Mouse (Mus musculus) gastrocnemius, postnatal 25 days (tissue): ENCODE data around the gene Tep1. TPM values are rescaled to one million over a fixed set of nuclear protein-coding genes. Genes with fewer than 3 reads are reported as not detected.
"Not testable (repeated sequence)": the region's sequence is repeated elsewhere in the genome, so short reads cannot be mapped to it uniquely, and the experiment has no call there.

Experiments used
- DNase-seq: peaks from one replicate; pipeline ENCODE4 v3.0.0; 2022
- long read RNA-seq, 2 experiments: library from polyadenylated mRNA; stranded (forward); transcript quantifications; one replicate each; pipeline ENCODE4 v2.0.0; 2021
- total RNA-seq, 2 experiments: library from RNA; stranded (reverse); gene quantifications; 1 replicate in 1 of 2; 2 replicates in 1 of 2; pipeline ENCODE4 v1.2.3; 2021

Gene Tep1
- 10 to 100 TPM in 1 of 2 experiments, 1 to 10 TPM in 1; 8.3 to 10.2 TPM for total RNA-seq
- long read RNA-seq, experiment 1, partial matches to known transcripts = 1 of 2 reads
- long read RNA-seq, experiment 1, other reads (novel, unspliced or antisense) = 1 of 2 reads
- long read RNA-seq, experiment 2 = 0 reads

DNA sequence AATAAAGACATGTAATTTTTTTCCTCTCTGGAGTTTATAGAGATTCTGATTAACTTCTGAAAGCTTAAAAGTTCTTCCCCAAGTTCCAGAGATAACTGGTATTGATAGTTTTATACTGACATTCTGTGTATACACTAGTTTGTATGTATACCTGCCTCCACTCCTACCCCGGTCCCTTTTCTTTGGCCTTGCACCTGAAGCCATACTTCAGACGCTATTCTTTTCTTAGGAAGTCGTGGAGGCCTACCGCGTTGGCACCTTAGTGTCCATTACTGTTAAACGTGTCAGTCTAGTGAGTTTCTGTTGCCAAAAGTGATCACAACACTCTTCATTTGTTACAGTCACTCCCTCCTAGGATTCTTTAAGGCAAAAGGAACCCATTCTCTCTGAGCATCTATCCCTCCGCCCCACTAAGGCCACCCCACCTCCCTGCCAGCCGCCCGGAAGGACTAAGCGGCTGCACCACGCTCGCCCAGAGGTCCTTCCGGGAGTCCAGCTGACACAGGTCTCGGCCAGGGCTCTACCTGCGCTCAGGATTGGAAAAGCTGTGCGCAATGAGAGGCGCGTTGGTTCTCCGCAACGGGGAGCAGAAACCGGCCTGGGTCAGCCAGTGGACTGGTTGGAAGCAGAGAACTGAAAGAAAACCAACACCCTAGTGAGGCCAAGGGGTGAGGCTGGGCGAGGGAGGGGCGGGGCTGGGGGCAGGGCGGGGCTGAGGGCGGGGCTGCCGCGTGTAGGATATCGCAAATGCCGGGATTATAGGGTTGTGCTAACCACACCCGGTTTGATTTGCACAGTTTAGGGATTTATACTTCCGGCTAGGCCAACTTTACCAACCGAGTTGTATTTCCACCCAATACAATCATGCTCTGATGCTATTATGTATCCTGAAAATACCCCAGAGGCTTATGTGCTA is at the start of gene Tep1:
TSS of gene Tep1 (minus strand) at position 672 of the 916 bp plus-strand sequence.
- DNase-seq = peak; percentile 73

DNA sequence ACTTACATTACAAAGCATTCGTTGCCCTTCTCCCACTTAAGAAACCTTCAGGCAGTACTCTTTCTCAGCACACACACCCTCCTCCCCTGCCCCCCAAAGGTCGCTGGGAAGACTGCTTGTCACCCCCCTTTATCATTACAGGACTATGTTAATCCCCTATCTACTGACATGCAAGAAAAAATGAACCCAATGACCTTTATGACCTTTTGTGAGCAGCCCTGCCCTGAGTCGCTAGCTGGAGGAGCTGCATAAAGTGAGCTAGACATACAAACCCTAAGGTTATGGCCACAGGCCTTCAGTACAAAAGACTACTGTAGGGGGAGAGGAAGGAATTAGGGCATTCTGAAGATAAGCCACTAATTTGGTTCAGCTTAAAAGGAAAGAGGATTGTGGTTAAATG is 41.0 kb upstream of the Tep1 start:
- no peak for DNase-seq

DNA sequence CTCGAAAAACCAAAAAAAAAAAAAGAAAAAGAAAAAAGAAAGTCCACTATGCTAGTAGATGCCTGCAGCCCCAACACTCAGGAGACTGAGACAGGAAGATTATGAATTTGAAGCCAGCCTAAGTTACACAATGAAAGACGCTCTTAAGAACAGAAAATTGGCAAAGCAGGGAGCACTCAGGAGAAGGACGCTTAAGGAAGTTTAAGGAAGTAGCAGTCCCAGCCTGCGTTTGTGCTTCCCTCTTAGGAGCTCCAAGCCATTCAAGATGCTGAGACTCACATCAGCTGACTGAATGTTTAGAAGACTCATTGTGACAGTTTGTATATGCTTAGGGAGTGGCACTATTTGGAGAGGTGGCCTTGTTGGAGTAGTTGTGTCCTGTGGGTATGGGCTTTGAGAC is 37.8 kb upstream of the Tep1 start:
- no peak for DNase-seq

DNA sequence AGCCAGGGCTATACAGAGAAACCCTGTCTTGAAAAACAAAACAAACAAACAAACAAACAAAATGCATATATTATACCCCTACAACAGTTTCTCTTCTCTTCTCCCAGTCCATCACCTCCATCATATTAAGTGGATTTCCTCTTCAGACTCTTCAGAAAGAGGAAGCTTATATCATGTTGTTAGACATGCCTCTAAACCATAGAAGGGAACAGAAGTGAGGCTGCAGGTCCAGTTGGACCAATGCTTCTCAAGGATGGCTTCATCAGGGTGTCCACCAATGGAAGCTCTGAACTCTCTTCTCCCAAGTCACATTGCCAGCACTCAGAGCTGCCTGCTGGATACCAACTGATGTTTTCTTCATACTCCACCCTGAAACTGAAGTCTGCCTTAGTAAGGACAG is 35.0 kb upstream of the Tep1 start:
- DNase-seq = not testable (repeated sequence)

DNA sequence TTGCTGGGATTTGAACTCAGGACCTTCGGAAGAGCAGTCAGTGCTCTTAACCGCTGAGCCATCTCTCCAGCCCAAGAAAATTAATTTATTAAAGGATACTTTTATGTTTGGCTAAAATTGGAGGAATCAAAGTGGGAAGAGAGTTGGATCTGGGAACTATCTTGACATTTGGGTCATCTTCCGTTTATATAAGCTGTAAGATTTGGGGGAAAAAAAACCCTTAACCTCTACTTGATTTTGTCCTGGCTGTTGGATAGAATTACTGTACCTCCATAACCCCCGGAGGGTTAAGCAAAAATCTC is 34.4 kb upstream of the Tep1 start:
- no peak for DNase-seq

DNA sequence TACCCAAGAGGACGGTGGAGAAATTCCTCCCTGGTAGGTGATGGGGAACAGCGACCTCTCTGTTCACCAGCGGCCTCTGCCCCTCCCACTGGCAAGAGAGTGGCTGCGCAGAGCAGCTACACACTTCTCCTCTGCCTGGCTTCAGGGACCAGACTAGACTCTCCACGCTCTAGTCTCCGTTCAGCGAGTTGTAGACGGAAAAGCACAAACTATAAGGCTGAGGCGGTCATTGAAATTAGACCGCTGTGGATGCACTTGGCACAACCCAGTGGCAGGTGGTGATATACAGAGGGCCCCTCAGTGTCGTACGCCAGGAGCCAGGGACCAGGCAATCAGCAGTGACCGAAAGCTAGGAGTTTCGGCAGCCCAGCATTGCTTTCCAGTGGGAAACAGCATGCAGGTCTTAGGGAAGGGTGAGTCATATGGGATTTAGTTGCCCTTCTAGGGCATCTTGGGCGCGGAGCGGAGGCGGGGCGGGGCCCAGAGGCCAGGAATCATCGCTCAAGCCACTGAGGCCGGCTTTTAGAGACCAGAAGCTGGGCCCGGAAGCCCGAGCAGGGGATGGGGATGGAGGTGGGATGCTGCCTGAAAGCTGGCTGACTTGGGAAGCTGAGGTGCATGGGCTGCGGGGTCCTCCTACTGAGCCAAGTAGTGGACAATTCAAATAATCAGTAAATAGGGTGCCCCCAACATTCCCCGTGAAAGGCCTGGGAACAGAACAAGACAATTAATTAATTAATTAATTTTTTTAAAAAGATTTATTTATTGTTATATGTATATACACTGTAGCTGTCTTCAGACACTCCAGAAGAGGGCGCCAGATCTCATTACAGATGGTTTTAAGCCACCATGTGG is 33.8 kb upstream of the Tep1 start:
- DNase-seq = peak; percentile 52

DNA sequence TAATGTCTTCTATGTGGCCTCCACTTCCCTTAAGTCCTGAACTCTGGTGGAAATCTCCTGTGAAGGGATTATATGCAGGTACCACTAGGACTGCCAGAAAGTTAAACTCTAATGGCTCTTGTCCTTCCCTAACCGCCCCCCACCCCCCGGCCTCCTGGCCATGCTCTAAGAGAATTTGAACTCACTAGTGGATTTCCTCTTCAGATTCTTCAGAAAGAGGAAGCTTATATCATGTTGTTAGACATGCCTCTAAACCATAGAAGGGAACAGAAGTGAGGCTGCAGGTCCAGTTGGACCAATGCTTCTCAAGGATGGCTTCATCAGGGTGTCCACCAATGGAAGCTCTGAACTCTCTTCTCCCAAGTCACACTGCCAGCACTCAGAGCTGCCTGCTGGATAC is 27.6 kb upstream of the Tep1 start:
- not testable (repeated sequence) for DNase-seq

DNA sequence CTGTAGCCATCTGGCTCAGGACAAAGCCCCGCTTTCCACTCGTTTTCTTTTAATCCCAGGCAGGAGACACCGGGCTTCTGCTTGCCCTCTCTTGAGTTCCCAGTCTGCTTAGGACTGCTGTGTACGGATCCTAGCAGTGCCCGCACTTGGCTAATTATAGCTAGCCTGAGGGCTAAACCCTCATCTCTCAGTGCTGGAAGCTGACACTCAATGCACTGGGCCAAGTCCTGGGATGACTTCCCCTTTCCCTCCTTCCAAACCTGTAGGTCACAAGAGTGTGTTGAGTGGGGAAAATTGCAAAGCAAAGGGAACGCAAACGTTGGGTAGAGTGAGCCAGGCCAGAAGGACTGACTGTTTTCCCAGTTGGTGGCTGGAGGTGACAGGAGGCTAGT is 27.0 kb upstream of the Tep1 start, which contains the start of gene Klhl33:
TSS of gene Klhl33 (minus strand) at position 134 of the 392 bp plus-strand sequence.
- DNase-seq = peak; percentile 77

DNA sequence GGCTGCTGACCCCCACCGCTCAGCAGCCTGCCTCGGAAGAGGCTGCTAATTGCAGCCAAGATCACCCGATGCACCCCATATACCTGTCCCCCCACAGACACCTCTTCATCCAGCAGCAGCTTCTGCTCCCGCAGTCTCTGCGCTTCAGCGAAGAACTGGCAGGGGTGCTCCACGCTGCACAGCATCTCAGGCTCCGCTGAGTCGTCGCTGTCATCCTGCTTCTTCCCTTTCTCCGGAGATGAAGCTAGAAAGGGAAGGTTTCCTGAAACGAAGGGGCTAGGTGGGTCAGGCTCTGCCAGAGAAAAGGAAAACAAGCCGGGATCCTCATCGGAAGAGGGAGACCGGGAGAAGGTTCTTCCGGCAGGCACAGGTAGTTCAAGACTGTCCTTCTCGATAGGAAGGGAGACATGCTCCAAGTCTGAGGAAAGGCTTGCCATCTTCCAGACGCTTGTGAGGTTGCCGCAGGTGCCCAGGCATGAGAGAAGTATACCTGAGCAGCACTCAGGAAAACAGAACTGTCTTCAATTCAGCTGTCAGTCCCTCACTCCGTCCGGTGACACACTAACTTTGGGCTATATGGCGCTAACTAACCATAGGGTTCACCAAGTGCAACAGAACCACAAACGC is 26.5 kb upstream of the Tep1 start:
- no peak for DNase-seq

DNA sequence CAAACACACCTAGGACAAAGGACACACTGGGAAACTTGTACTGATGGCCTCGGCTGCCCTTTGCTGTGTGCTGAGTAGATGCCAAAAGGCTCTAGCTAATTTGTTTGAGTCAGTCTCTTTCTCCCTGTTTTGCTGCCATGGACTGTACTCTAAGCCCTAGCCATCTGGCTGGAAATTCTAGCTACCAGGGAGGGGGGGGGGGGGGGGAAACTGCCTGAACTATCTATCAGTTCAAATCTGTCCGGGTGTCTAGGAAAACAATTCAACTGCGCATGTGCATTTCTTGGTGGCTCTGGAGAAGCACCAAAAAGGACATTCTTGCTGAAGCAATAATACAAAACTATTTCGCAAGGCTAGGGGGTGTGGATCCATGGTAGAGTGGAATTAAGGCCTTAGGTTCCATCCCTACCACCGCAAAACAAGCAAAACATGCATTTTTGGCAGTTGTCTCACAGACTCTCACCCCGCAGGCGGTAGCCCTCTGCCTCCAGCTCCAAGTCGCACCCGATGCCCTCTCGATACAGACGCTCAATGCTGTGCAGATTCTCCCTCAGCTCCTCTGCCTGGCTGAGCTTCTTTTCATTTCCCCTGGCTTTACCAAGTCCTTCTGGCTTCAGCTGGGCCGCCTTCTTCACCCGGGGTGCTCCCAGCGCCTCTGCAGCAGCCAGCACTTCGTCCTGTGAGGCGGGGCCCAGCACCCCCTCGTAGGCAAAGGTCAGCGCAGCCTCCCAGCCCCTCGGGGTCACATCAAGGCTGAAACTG is 25.8 kb upstream of the Tep1 start:
- peak; percentile 83 for DNase-seq

DNA sequence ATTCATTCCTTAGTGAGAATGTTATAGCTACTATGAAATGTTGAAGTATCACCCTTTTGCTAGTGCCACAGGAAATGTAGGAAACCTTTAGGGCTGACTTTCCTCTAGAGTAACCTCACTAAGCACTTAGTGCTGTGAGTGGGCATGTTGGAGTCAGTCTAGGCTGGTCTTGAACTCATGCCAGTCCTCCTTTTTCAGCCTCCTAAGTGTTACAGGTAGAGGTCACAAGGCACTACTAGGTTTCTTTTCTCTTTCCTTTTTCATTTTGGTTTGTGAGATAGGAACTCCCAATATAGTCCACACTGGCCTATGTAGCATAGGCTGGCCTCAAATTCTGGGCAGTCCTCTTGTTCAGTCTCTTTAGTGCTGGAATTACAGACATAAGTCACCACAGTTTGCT is 25.0 kb upstream of the Tep1 start:
- no peak for DNase-seq

DNA sequence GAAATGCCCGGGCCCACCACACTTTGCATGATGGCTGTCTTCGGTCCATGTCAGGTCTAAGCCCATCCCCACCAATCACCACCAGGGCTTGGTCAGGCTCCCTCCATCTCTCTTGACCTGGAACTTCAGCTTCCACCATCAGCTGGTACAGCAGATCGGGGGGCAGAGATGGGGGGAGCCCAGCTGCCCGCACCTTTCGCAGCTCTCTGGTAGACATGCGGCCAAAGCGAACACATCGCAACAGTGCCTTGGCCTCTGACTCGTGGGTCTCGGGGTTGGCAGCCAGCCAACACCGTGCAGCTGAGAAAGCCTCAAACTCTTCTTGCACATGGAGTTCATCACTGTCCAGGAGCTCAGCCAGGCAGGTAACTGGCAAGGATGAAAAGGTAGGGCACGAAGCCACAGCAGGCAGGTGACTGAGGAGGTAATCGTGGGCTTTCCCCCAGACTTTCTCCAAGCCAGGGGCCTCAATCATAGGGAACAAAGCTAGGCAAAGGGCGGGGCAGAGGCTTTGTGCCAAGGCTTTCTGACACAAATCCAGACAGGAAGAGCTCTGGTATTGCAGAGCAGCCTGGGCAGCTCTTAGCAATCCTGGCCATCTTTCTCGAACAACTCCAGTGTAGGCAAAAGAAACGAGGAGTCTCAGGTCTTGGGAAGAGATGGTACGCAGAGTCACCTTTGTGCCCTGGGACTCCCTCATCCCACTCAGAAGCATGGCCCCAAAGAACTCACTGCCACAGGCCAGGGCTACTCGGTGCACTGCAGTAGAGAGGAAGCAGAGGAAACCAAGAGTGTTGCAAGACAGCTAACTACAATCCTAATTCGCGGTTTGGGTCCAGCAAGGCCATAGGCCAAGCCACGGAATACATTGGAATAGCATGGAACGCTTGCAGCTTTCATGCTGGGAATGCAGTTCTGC is 22.4 kb upstream of the Tep1 start:
- DNase-seq = peak; percentile 21

DNA sequence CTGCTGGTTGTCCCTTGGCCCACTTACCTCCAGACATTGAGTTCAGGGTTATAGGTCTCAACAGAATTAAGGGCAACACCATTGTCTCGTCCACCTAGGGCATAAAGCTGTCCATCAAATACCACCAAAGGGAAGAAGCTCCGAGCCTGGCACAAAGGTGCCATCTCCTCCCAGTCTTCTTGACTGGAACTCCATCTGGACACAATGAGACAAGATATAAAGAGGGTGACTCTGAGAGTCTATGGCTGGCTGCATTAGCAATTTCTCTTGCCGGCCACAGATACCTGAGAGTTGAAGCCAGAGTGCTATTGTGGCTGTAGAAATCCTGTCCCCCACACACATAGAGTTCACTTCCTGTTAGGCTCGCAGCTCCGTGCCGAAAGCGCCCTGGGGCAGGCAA is 21.7 kb upstream of the Tep1 start:
- DNase-seq = no peak

DNA sequence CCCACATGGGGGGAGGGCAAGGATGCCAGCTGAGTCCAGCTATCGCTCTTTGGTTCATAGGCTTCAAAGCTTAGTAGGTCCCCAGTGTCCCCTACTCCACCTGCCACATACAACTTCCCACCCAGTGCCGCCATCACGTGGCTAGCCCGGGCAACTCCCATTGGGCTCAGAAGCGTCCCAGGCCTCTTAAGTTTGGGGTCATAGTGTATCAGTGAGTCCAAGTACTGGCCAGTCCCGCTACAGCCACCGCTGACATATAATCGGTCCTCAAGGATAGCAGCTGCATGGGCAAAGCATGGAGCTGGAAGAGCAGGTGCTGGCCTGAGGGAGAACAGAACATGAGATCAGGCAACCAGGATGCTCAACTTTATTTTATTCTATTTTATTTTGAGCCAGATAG is 21.3 kb upstream of the Tep1 start:
- no peak for DNase-seq

DNA sequence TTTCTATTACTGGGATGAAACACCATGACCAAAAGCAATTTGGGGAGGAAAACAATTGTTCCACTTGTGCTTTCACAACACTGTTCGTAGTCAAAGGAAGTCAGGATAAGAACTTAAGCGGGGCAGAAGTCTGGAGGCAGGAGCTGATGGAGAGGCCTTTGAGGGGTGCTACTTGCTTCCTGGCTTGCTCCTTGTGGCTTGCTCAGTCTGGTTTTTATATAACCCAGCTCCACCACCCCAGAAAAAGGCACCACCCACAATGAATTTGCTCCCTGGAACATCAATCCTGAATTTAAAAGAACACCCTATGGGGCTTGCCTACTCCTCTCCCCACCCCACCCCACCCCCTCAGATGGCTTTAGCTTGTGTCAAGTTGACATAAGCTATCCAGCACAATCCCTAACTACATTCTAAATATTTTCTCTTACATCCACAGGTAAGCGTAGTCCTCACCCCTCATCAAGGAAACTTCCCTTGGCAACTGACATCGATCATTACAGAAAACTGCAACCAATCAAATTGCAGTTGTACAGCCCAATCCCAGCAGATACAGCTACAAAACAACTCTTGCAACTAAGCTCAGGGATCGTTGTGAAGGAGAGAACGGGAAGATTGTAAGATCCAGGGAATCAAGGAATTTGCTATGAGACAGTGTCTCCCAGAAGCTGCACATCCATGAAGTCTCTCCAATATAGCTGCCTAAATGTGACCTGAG is 6.0 kb upstream of the Tep1 start:
- DNase-seq = no peak

DNA sequence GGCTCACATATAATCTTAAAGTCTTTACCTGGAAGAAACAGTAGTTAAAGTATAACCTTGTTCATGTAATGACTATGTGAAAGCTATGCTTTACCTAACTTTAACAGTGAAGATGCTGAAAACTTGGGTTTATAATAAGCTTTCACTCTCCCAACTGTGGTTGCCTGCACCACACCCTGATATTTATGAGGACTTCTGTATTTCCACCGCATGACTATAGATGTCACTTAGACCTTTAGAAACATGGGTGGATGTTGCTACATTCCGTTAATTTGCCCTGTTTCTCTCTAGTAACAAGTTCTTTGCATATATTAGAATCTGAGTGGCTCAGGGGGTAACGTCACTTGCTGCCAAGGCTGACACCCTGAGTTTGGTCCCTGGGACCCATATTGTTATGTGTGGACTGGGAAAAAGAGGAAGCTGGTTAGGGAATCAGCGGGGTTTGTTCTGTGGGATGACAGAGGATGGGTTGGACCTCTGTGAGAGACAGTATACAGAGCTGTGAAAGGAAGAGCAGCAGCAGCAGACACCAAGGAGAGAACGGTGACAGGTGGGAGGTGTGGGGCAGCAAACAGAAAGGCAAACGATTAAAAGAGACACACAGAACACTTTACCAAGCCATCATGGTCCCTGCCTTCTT is 5.4 kb upstream of the Tep1 start:
- DNase-seq = no peak

DNA sequence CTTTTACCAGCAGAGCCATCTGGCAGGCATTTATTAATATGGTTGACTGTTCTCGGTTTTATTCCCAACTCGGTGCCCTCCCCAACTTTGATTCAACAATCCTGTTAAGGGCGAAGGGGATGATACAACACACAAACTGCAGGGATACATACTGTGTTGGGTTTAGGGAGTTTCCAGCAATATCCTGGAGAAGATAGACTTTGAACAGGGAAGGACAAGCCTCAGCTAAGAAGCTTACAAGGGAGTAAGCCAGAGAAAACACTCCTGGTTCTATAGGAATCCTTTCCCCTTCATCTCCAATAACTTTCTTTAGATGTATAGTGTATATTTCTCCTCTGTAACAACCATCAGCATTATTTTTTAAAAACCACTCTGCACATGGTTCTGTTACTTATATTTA is 4.8 kb upstream of the Tep1 start:
- no peak for DNase-seq

DNA sequence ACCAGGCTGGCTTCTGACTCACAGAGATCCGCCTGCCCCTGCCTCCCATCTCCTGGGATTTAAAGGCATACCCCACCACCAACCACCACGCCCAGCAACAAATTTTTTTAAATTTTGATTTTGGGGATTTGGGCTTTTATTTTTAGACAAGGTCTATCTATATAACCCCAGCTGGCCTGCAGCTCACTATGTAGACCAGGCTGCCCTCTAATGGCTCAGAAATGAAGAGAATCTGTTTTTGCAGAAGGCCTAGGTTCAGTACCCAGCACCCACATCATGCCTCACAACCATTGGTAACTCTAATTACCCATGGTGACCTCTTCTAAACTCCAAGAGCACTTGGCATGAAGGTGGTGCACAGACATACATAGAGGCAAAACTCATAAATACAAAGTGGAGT is 924 bp upstream of the Tep1 start:
- DNase-seq = no peak

DNA sequence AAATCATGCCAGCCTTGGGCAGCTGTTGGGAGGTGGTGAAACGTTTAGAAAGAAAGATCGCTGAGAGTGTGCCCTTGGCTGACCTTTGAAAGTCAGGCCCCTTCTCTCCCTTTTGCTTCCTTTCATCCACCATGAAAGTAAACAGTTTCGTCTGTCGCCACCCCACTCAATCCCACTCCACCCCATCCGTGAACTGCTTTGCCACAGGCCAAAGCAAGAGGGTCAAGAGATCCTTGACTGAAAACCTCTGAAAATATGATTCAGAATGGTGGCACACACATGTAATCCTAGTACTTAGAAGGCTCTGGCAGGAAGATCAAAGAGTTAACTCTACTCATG is 414 bp upstream of the Tep1 start:
- no peak for DNase-seq

DNA sequence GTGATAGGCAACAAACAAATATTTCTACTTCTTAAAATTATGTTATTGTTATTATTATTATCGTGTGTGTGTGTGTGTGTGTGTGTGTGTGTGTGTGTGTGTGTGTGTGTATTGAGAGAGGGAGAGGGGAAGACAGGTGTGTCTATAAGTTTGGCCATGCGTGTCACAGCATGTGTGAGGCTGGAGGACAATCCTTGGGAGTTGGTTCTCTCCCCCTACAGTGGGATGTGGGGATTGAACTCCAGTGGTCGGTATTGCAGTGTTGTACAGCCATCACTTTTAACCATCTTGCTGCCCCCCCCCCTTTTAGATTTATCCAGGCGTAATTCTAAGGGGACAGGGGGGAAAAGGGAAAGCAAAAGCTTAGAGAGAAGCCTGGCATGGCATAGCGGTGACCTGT is 1.7 kb downstream of the Tep1 start:
- no peak for DNase-seq
